25 mouse cellular contexts compared by ENCODE assay signal in the genomic region with DNA sequence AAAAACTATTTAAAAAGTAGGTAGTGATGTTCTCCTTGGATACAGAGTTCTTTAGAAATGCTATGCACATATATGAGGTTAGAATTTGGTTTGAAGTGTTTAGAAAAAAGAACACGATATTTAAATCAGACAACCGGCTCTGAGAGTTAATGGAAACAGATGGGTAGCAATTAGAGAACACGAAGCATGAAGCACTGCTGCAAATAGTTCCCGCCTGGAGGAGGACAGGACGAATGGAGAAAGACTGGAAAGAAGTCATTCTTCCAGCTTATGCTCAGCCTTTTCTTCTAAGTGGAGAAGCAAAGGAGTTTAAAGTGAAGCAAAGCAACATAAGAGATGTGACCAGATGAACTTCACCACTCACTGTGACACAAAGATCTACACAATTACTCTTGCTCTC.
"Had no signal": no experiment of that assay in that cellular context is flagged by ENCODE, and none has a peak within 500 bp of the region (broad histone marks: within the 10 kb centered on the region; RNA-seq: fewer than 3 reads in every experiment).

No protein-coding gene starts in this region.

- DNase-seq: kidney, adult 11 months; kidney, adult 8-10 months; kidney, postnatal 10 days; kidney, postnatal 36 days; layer of hippocampus, postnatal 36 days; liver; lung, adult 18-20 months; lung, postnatal 10 days; lung, postnatal 36 days; thymus, adult 18-20 months; thymus, postnatal 36 days had no signal

- ATAC-seq: intestine, embryonic 15.5 days; midbrain, embryonic 13.5 days had no signal

- H3K4me2 ChIP-seq: intestine, embryonic 15.5 days; kidney, embryonic 15.5 days; limb, embryonic 13.5 days; liver, embryonic 12.5 days; liver, embryonic 15.5 days; lung, embryonic 15.5 days; midbrain, embryonic 13.5 days; neural tube, embryonic 12.5 days; neural tube, embryonic 15.5 days had no signal

- H3K27me3 ChIP-seq: intestine, embryonic 15.5 days; kidney, embryonic 15.5 days; limb, embryonic 13.5 days; liver, embryonic 12.5 days; liver, embryonic 15.5 days; lung, embryonic 15.5 days; megakaryocyte, embryonic 14.5 days; midbrain, embryonic 13.5 days; neural tube, embryonic 12.5 days; neural tube, embryonic 15.5 days had no signal

- H3K4me3 ChIP-seq: intestine, embryonic 15.5 days; kidney, embryonic 15.5 days; layer of hippocampus, adult 2 months; left cerebral cortex, adult 2 months; limb, embryonic 10.5 days; limb, embryonic 13.5 days; liver, embryonic 12.5 days; liver, embryonic 15.5 days; lung, embryonic 15.5 days; megakaryocyte, embryonic 14.5 days; midbrain, embryonic 10.5 days; midbrain, embryonic 13.5 days; neural tube, embryonic 12.5 days; neural tube, embryonic 15.5 days had no signal

- H3K36me3 ChIP-seq: intestine, embryonic 15.5 days; kidney, embryonic 15.5 days; limb, embryonic 10.5 days; limb, embryonic 13.5 days; liver, embryonic 12.5 days; liver, embryonic 15.5 days; lung, embryonic 15.5 days; midbrain, embryonic 10.5 days; midbrain, embryonic 13.5 days; neural tube, embryonic 12.5 days; neural tube, embryonic 15.5 days had no signal

- H3K9me3 ChIP-seq: intestine, embryonic 15.5 days; kidney, embryonic 15.5 days; limb, embryonic 10.5 days; limb, embryonic 13.5 days; liver, embryonic 12.5 days; liver, embryonic 15.5 days; lung, embryonic 15.5 days; megakaryocyte, embryonic 14.5 days; midbrain, embryonic 10.5 days; midbrain, embryonic 13.5 days; neural tube, embryonic 12.5 days; neural tube, embryonic 15.5 days had no signal

- H3K4me1 ChIP-seq: intestine, embryonic 15.5 days; kidney, embryonic 15.5 days; limb, embryonic 10.5 days; limb, embryonic 13.5 days; liver, embryonic 12.5 days; liver, embryonic 15.5 days; lung, embryonic 15.5 days; midbrain, embryonic 10.5 days; midbrain, embryonic 13.5 days; neural tube, embryonic 12.5 days; neural tube, embryonic 15.5 days had no signal

- H3K9ac ChIP-seq: intestine, embryonic 15.5 days; kidney, embryonic 15.5 days; limb, embryonic 13.5 days; liver, embryonic 12.5 days; liver, embryonic 15.5 days; lung, embryonic 15.5 days; midbrain, embryonic 13.5 days; neural tube, embryonic 12.5 days; neural tube, embryonic 15.5 days had no signal

- H3K27ac ChIP-seq: intestine, embryonic 15.5 days; kidney, embryonic 15.5 days; layer of hippocampus, adult 2 months; left cerebral cortex, adult 2 months; limb, embryonic 10.5 days; limb, embryonic 13.5 days; liver, embryonic 12.5 days; liver, embryonic 15.5 days; lung, embryonic 15.5 days; midbrain, embryonic 10.5 days; midbrain, embryonic 13.5 days; neural tube, embryonic 12.5 days; neural tube, embryonic 15.5 days had no signal
